Mouse (Mus musculus) limb, embryonic 13.5 days (tissue): ENCODE results near the gene A230050P20Rik. TPM values are rescaled to one million over a fixed set of nuclear protein-coding genes. Genes with fewer than 3 reads are reported as not detected.

ENCODE experiments used
- ATAC-seq: fragments of 200-750 bp; cut with Nextera tagmentation; 2 replicates; pipeline ENCODE4 v1.8.0; 2017; ENCODE audit warnings: low read depth, moderate number of reproducible peaks, moderate TSS enrichment; ENCODE audit not compliant: low FRiP score
- H3K27ac ChIP-seq: fragments of 300-500 bp; sonication (generic); 2 replicates; pipeline ENCODE4 v1.5.1; 2015; ENCODE audit warnings: inconsistent platforms, mild to moderate bottlenecking, moderate library complexity
- H3K27me3 ChIP-seq: fragments of 300-500 bp; sonication (generic); 2 replicates; pipeline ENCODE4 v1.6.1; 2015; ENCODE audit warnings: mild to moderate bottlenecking, inconsistent platforms
- H3K36me3 ChIP-seq: fragments of 300-500 bp; sonication (generic); 2 replicates; pipeline ENCODE4 v1.6.1; 2015; ENCODE audit warnings: inconsistent platforms, mild to moderate bottlenecking, moderate library complexity
- H3K4me1 ChIP-seq: fragments of 300-500 bp; sonication (generic); 2 replicates; pipeline ENCODE4 v1.6.1; 2015; ENCODE audit warnings: inconsistent platforms
- H3K4me2 ChIP-seq: fragments of 300-500 bp; sonication (generic); replicated peaks from 2 replicates; pipeline ENCODE4 v1.6.1; 2015; ENCODE audit warnings: inconsistent platforms, mild to moderate bottlenecking, moderate library complexity
- H3K4me3 ChIP-seq: fragments of 300-500 bp; sonication (generic); 2 replicates; pipeline ENCODE4 v1.5.1; 2015; ENCODE audit warnings: moderate library complexity, mild to moderate bottlenecking, inconsistent platforms
- H3K9ac ChIP-seq: fragments of 300-500 bp; sonication (generic); 2 replicates; pipeline ENCODE4 v1.6.1; 2015; ENCODE audit warnings: mild to moderate bottlenecking, inconsistent platforms
- H3K9me3 ChIP-seq: fragments of 300-500 bp; sonication (generic); 2 replicates; pipeline ENCODE4 v1.6.1; 2016; ENCODE audit warnings: inconsistent platforms
- WGBS: fragments of 180-500 bp; shearing (Covaris S2); methylation state at CpG from one replicate; pipeline ENCODE4 v1.1.7; 2015; 5-methylcytosine and 5-hydroxymethylcytosine counted together
- polyA plus RNA-seq: library from polyadenylated mRNA; unstranded; fragments of >200 nt; fragmentation: Nextera tagmentation; extraction: Ambion mirVana; gene quantifications from 2 replicates; pipeline ENCODE4 v1.2.1, GENCODE M21; 2015

Gene A230050P20Rik
- polyA plus RNA-seq, 1 experiment from 2014 or later, result 4.6 TPM

- ATAC-seq, result no peak
- Histone ChIP-seq H3K27ac (no peak overlapping the region), H3K36me3 (no peaks in the 10 kb centered on the region), H3K4me3 (no peak overlapping the region), H3K27me3 (peaks cover 14% of the 10 kb centered on the region; the same call in 1 of the 2 replicates), H3K4me1 (peaks cover 7% of the 10 kb centered on the region), H3K9me3 (no peaks in the 10 kb centered on the region), H3K9ac (no peak overlapping the region), H3K4me2 (no peak overlapping the region)
- 67% methylated on average over 9 of the region's 9 CpGs for WGBS
These were observed 8.1 kb downstream of the A230050P20Rik start for GRCm38 (mm10) chr9:20876318-20877117.

DNA sequence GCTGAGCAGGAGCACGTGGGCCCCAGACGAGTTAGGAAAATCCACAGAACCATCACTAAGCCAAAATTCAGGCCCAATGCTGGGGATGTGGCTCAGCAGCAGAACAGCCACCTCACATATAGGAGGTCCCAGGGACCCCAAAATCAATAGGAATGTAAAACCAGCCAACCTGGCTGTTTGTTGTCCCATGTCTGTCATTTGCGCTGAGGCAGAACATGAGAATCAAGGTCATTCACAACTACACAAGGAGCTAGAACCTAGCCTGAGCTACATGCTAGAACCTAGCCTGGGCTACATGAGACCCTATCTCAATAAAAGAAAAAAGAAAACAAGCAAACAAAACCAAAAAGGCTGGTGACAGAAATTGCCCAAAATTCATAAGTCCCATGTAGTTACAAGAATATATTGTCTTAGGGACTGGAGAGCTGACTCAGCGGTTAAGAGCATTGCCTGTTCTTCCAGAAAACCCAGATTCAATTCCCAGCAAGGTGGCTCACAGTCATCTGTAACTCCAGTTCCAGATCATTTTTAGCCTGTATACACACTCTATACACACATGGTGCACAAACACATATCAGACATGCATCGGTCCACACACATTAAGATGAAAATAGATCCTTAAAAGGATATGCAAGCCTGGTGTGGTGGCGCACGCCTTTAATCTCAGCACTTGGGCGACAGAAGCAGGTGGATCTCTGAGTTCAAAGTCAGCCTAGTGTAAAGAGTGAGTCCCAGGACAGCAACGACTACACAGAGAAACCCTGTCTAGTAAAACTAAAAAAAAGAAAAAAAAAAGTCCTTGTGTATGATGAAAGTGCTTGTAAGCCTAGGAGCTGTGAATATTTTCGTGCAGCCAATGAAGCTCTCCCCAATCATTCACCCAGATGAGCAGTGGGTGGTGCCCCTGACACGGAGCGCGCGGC lies 8.9 kb downstream of the A230050P20Rik start:
- Histone ChIP-seq H3K9ac (no peak overlapping the region; the same call in 1 of the 2 replicates), H3K9me3 (no peaks in the 10 kb centered on the region), H3K36me3 (no peaks in the 10 kb centered on the region), H3K27ac (no peak overlapping the region), H3K4me1 (peaks cover 7% of the 10 kb centered on the region), H3K4me3 (peak overlapping the region; percentile 49), H3K4me2 (peak overlapping the region; percentile 72), H3K27me3 (0 out of 2 replicates have a peak, but pooled peaks cover 13% of the 10 kb centered on the region)
- no peak; the same call in 1 of the 2 replicates for ATAC-seq
- 36% methylated on average over 14 of the region's 14 CpGs for WGBS

GRCm38 (mm10) chr9:20878041-20878709 lies 9.7 kb downstream of the A230050P20Rik start:
- H3K27ac ChIP-seq, result peak overlapping the region; percentile 93
- H3K27me3 ChIP-seq, result 0 out of 2 replicates have a peak, but pooled peaks cover 11% of the 10 kb centered on the region
- H3K4me2 ChIP-seq, result peak overlapping the region; percentile 72
- H3K4me1 ChIP-seq, result peaks cover 7% of the 10 kb centered on the region
- no peaks in the 10 kb centered on the region for H3K36me3 ChIP-seq
- ATAC-seq, result peak; percentile 95
- H3K9ac ChIP-seq, result peak overlapping the region; percentile 75
- H3K4me3 ChIP-seq, result peak overlapping the region; percentile 49
- under 1% methylated on average over 69 of the region's 69 CpGs for WGBS
- H3K9me3 ChIP-seq, result no peaks in the 10 kb centered on the region

DNA sequence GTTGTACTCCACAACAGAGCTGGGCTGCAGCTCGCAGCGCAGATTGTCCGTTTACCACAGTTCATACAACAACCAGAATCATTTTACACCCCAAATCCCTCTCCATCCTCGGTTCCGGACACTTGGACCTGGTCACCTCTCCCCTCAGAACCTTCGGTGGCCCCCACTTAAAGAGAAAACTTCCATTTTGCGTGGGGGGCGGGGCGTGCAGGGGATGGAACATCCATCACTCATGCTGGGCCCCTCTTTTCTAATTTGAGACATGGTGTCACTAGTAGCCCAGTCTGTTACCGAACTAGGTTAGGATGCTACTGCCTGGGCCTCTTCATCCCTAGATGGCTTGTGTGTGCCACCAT lies 10.2 kb downstream of the A230050P20Rik start:
- H3K27ac ChIP-seq, result peak overlapping the region; percentile 93
- ATAC-seq, result peak; percentile 8; the same call in 1 of the 2 replicates
- H3K4me1 ChIP-seq, result peaks cover 7% of the 10 kb centered on the region
- H3K36me3 ChIP-seq, result no peaks in the 10 kb centered on the region
- H3K27me3 ChIP-seq, result 0 out of 2 replicates have a peak, but pooled peaks cover 7% of the 10 kb centered on the region
- H3K4me2 ChIP-seq, result peak overlapping the region; percentile 72
- H3K4me3 ChIP-seq, result peak overlapping the region; percentile 49
- WGBS, result 19% methylated on average over 10 of the region's 10 CpGs
- peak overlapping the region; percentile 75 for H3K9ac ChIP-seq
- no peaks in the 10 kb centered on the region for H3K9me3 ChIP-seq

DNA sequence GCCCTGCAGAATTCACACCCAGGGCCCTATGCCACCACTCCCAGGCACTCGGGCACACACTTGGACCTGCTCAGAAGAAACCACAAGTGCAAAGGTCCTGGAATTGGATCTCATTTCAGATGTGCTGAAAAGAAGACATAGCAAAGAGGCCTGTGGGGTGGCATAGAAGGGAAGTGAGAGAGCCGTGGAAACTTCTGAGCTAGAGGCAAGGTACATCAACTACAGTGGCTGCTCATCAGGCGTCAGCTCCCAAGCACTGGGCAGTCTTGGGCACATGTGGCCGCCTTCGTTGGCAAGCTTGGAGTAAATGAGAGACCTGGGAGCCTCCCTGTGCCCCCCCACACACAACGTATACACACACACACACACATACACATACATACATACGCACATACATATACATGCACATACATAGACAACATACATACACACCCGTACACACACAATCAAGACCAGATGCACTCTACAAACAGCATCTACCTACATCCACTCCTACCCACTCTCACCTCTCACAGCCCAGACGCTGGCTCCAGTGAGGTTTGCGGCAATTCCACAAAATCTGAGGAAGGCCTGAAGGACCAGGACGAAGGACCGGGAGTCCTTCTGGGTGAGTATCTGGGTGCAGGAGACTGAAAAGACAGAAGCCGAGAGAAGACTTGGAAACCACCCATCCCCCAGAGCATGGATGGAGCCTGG lies 10.8 kb downstream of the A230050P20Rik start, which contains the start of gene Angptl6:
Gene Angptl6, minus strand, starts transcription at position 631 of the 696 bp plus-strand sequence.
- 90% methylated on average over 13 of the region's 13 CpGs for WGBS
- Histone ChIP-seq H3K9ac (peak within 1 kb of the TSS; percentile 75), H3K36me3 (no peaks in the 10 kb centered on the region), H3K9me3 (no peaks in the 10 kb centered on the region), H3K27me3 (0 out of 2 replicates have a peak, but pooled peaks cover 5% of the 10 kb centered on the region), H3K4me2 (peak within 1 kb of the TSS; percentile 72), H3K4me3 (peak within 1 kb of the TSS; percentile 49), H3K4me1 (peaks cover 7% of the 10 kb centered on the region), H3K27ac (peak within 1 kb of the TSS; percentile 93)
- 0 out of 2 replicates have a peak, but pooled peaks have one; percentile 1 for ATAC-seq

DNA sequence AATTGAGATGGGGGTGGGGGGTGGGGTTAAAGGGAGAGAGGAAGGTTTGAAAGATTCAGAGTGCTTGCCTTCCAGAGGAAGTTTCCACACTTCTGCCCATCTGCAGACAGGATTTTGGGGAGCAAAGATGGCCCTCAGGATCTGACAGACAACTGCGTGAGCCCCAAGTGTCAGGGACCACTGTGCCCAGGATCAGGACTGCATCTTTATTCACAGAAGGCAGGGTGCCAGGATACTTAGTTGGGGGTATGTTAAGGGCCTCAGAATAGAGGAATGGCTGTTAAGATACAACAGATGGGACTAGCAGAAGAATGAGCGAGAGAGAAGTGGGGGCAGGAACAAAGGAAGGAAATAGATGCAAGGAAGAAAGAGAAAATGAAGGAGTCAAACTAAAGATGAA lies 18.1 kb downstream of the A230050P20Rik start:
- 93% methylated on average over 2 of the region's 2 CpGs for WGBS
- no peak overlapping the region for H3K4me2 ChIP-seq
- no peak overlapping the region for H3K9ac ChIP-seq
- H3K4me1 ChIP-seq, result peaks cover 9% of the 10 kb centered on the region
- H3K4me3 ChIP-seq, result no peak overlapping the region
- H3K36me3 ChIP-seq, result peaks cover 24% of the 10 kb centered on the region
- no peak for ATAC-seq
- no peak overlapping the region for H3K27ac ChIP-seq
- H3K9me3 ChIP-seq, result no peaks in the 10 kb centered on the region
- H3K27me3 ChIP-seq, result no peaks in the 10 kb centered on the region

GRCm38 (mm10) chr9:20887191-20887590 lies 18.7 kb downstream of the A230050P20Rik start:
- WGBS, result 89% methylated on average over 6 of the region's 6 CpGs
- peaks cover 30% of the 10 kb centered on the region for H3K36me3 ChIP-seq
- H3K9ac ChIP-seq, result no peak overlapping the region
- H3K4me2 ChIP-seq, result peak overlapping the region; percentile 88
- no peak overlapping the region for H3K4me3 ChIP-seq
- H3K27ac ChIP-seq, result peak overlapping the region; percentile 94; the same call in 1 of the 2 replicates
- H3K4me1 ChIP-seq, result peaks cover 9% of the 10 kb centered on the region
- H3K9me3 ChIP-seq, result no peaks in the 10 kb centered on the region
- ATAC-seq, result no peak
- H3K27me3 ChIP-seq, result no peaks in the 10 kb centered on the region

- Histone ChIP-seq H3K27me3 (no peaks in the 10 kb centered on the region), H3K4me2 (peak within 1 kb of the TSS; percentile 88), H3K36me3 (peaks cover 36% of the 10 kb centered on the region), H3K4me3 (peak within 1 kb of the TSS; percentile 97), H3K9me3 (no peaks in the 10 kb centered on the region), H3K4me1 (peaks cover 9% of the 10 kb centered on the region), H3K9ac (peak within 1 kb of the TSS; percentile 95), H3K27ac (peak within 1 kb of the TSS; percentile 94)
- peak; percentile 94 for ATAC-seq
- under 1% methylated on average over 43 of the region's 43 CpGs for WGBS
These were observed 19.4 kb downstream of the A230050P20Rik start, which contains the start of gene Ppan for GRCm38 (mm10) chr9:20887704-20888385. Gene Ppan, plus strand, starts transcription at chr9:20888175.

GRCm38 (mm10) chr9:20888386-20888765 lies 19.9 kb downstream of the A230050P20Rik start:
- no peak; the same call in none of the 2 replicates for ATAC-seq
- H3K4me1 ChIP-seq, result peaks cover 9% of the 10 kb centered on the region
- under 1% methylated on average over 30 of the region's 30 CpGs for WGBS
- H3K4me3 ChIP-seq, result peak overlapping the region; percentile 97
- H3K36me3 ChIP-seq, result peaks cover 42% of the 10 kb centered on the region
- no peaks in the 10 kb centered on the region for H3K27me3 ChIP-seq
- H3K27ac ChIP-seq, result peak overlapping the region; percentile 94; the same call in 1 of the 2 replicates
- peak overlapping the region; percentile 88 for H3K4me2 ChIP-seq
- no peaks in the 10 kb centered on the region for H3K9me3 ChIP-seq
- peak overlapping the region; percentile 95 for H3K9ac ChIP-seq
